Mouse (Mus musculus) ES-Bruce4 (cell line): Measurements from ENCODE around the gene Zfp408. TPM values are rescaled to one million over a fixed set of nuclear protein-coding genes. Genes with fewer than 3 reads are reported as not detected.

Experiments
- H3K27ac ChIP-seq: 2 replicates; pipeline ENCODE4 v1.5.1; 2012; ENCODE audit warnings: low read length, inconsistent platforms; ENCODE audit not compliant: insufficient read depth
- H3K27me3 ChIP-seq: 2 replicates; pipeline ENCODE4 v1.6.1; 2012; ENCODE audit warnings: mild to moderate bottlenecking, low read length, inconsistent platforms; ENCODE audit not compliant: control insufficient read depth, poor library complexity, insufficient read depth, severe bottlenecking
- H3K36me3 ChIP-seq: 2 replicates; pipeline ENCODE4 v1.6.1; 2012; ENCODE audit warnings: inconsistent platforms, mild to moderate bottlenecking, low read length, moderate library complexity; ENCODE audit not compliant: control insufficient read depth, poor library complexity, insufficient read depth, severe bottlenecking
- H3K4me1 ChIP-seq: one replicate; pipeline ENCODE4 v1.8.1; 2011; ENCODE audit warnings: low read length; ENCODE audit not compliant: control insufficient read depth, insufficient read depth
- H3K4me3 ChIP-seq: 2 replicates; pipeline ENCODE4 v1.5.1; 2011; ENCODE audit warnings: low read depth, mild to moderate bottlenecking, low read length
- H3K9ac ChIP-seq: 2 replicates; pipeline ENCODE4 v1.6.1; 2012; ENCODE audit warnings: low read depth, mild to moderate bottlenecking, inconsistent platforms; ENCODE audit not compliant: poor library complexity, severe bottlenecking
- H3K9me3 ChIP-seq: replicated peaks from 2 replicates; pipeline ENCODE4 v1.6.1; 2012; ENCODE audit warnings: mild to moderate bottlenecking, low read length, inconsistent platforms; ENCODE audit not compliant: control insufficient read depth, poor library complexity, insufficient read depth, severe bottlenecking
- CTCF ChIP-seq: IDR thresholded peaks from one replicate; pipeline ENCODE4 v1.8.1; 2011; ENCODE audit warnings: low read depth, low read length
- EP300 ChIP-seq: IDR thresholded peaks from 2 replicates; pipeline ENCODE4 v1.6.1; 2011; ENCODE audit warnings: low read depth, low read length; ENCODE audit not compliant: insufficient read depth
- POLR2A ChIP-seq: IDR thresholded peaks from one replicate; pipeline ENCODE4 v1.8.1; 2011; ENCODE audit warnings: low read length; ENCODE audit not compliant: insufficient read depth
- polyA plus RNA-seq: library from polyadenylated mRNA; stranded (reverse); fragments of >200 nt; gene quantifications from 2 replicates; pipeline ENCODE4 v1.2.4, GENCODE M21; 2011; ENCODE audit warnings: low read depth; ENCODE audit not compliant: missing spikeins, insufficient read depth, insufficient read length

Zfp408 gene
- polyA plus RNA-seq, 1 experiment: 14.9 TPM

- Histone ChIP-seq H3K4me3 (peak overlapping the region; percentile 93), H3K27ac (peak overlapping the region; percentile 49; the same call in 1 of the 2 replicates), H3K9me3 (no peaks in the 10 kb centered on the region), H3K4me1 (no peaks in the 10 kb centered on the region), H3K9ac (peak overlapping the region; percentile 36), H3K27me3 (no peaks in the 10 kb centered on the region), H3K36me3 (peaks cover 14% of the 10 kb centered on the region)
- TF ChIP-seq CTCF (no peak), EP300 (no peak), POLR2A (no peak)
These were observed 887 bp upstream of the Zfp408 start for GRCm38 (mm10) chr2:91650360-91650995.

DNA sequence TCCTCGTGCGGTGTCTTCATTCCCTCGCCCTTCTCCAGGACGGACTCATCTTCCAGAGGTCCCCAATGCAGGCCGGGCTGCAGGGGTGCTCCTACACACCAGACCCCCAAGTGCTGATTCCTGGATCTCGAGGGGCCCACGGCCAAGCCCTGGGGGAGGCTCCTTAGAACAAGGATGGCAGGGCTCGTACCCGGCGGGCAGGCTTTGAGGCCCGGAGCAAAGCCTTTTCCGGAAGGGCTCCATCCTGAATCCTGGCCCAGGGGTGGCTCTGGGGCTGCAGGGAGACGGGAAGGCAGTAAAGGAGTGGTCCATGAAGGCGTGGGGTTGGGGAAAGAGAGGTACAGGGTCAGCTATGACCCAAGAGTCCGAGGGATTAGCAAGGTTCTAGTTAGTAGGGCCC lies 439 bp downstream of the Zfp408 start:
- Histone ChIP-seq H3K36me3 (peaks cover 18% of the 10 kb centered on the region), H3K27me3 (no peaks in the 10 kb centered on the region), H3K4me1 (no peaks in the 10 kb centered on the region), H3K27ac (no peak overlapping the region), H3K9ac (peak overlapping the region; percentile 93), H3K4me3 (peak overlapping the region; percentile 88), H3K9me3 (no peaks in the 10 kb centered on the region)
- TF ChIP-seq EP300: no peak
- no peak for TF ChIP-seq CTCF
- no peak for TF ChIP-seq POLR2A

DNA sequence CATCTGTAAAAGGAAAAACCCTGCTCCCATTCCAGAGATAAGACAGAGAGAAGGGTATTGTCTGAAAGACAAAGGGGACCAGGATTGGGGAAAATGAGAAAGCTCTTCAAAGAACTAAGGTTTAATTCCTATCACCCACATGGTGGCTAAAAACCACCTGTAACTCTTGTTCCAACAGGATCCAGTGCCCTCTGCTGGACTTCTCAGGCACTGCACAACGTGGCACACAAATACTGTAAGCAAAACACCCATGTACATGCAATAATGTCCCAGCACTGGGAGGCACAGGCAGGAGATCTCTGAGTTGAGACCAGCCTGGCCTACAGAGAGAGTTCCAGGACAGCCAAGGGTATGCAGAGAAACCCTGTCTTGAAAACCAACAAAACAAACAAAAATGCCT lies 2.9 kb downstream of the Zfp408 start:
- Histone ChIP-seq H3K9ac (no peak overlapping the region), H3K36me3 (peaks cover 18% of the 10 kb centered on the region), H3K4me1 (no peaks in the 10 kb centered on the region), H3K4me3 (no peak overlapping the region), H3K9me3 (no peaks in the 10 kb centered on the region), H3K27me3 (no peaks in the 10 kb centered on the region), H3K27ac (no peak overlapping the region)
- TF ChIP-seq EP300 (no peak), CTCF (peak; percentile 73)

GRCm38 (mm10) chr2:91645811-91646210 lies 3.8 kb downstream of the Zfp408 start:
- Histone ChIP-seq H3K27ac (no peak overlapping the region), H3K9me3 (no peaks in the 10 kb centered on the region), H3K27me3 (no peaks in the 10 kb centered on the region), H3K4me1 (no peaks in the 10 kb centered on the region), H3K9ac (no peak overlapping the region), H3K4me3 (no peak overlapping the region), H3K36me3 (peaks cover 18% of the 10 kb centered on the region)
- no peak for TF ChIP-seq POLR2A

DNA sequence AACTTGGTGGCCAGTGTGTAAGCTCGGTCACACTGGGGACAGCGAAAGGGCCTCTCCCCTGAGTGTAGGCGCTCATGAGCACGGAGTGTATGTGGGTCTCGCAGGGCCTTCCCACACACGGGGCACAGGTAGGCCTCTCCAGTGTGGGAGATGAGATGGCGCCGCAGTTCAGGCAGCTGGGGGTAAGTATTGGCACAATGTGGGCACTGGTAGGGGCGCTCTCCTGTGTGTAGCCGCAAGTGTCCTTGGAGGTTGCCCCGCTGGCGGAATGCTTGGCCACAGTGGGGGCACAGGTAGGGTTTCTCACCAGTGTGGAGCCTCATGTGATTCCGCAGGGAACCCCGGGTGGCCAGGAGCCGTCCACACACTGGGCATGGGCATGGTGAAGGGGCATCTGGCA lies 4.2 kb downstream of the Zfp408 start:
- H3K4me3 ChIP-seq: no peak overlapping the region
- H3K4me1 ChIP-seq: no peaks in the 10 kb centered on the region
- peaks cover 18% of the 10 kb centered on the region for H3K36me3 ChIP-seq
- H3K9ac ChIP-seq: no peak overlapping the region
- TF ChIP-seq CTCF: no peak
- no peak for TF ChIP-seq EP300
- TF ChIP-seq POLR2A: no peak
- no peaks in the 10 kb centered on the region for H3K27me3 ChIP-seq
- H3K9me3 ChIP-seq: no peaks in the 10 kb centered on the region
- H3K27ac ChIP-seq: no peak overlapping the region

GRCm38 (mm10) chr2:91644021-91644420 lies 5.6 kb downstream of the Zfp408 start:
- Histone ChIP-seq H3K9ac (no peak overlapping the region), H3K9me3 (no peaks in the 10 kb centered on the region), H3K27ac (no peak overlapping the region), H3K4me3 (no peak overlapping the region), H3K36me3 (peaks cover 18% of the 10 kb centered on the region), H3K4me1 (no peaks in the 10 kb centered on the region), H3K27me3 (no peaks in the 10 kb centered on the region)
- TF ChIP-seq CTCF: no peak
- no peak for TF ChIP-seq EP300
- TF ChIP-seq POLR2A: no peak
